Mouse (Mus musculus): ENCODE data around the gene Pdxp. TPM values are rescaled to one million over a fixed set of nuclear protein-coding genes. Genes with fewer than 3 reads are reported as not detected.
"Not testable (repeated sequence)": the region's sequence is repeated elsewhere in the genome, so short reads cannot be mapped to it uniquely, and the experiment has no call there.

Pdxp gene
- polyA plus RNA-seq, 1 experiment from 2014 or later = 126 TPM

DNA sequence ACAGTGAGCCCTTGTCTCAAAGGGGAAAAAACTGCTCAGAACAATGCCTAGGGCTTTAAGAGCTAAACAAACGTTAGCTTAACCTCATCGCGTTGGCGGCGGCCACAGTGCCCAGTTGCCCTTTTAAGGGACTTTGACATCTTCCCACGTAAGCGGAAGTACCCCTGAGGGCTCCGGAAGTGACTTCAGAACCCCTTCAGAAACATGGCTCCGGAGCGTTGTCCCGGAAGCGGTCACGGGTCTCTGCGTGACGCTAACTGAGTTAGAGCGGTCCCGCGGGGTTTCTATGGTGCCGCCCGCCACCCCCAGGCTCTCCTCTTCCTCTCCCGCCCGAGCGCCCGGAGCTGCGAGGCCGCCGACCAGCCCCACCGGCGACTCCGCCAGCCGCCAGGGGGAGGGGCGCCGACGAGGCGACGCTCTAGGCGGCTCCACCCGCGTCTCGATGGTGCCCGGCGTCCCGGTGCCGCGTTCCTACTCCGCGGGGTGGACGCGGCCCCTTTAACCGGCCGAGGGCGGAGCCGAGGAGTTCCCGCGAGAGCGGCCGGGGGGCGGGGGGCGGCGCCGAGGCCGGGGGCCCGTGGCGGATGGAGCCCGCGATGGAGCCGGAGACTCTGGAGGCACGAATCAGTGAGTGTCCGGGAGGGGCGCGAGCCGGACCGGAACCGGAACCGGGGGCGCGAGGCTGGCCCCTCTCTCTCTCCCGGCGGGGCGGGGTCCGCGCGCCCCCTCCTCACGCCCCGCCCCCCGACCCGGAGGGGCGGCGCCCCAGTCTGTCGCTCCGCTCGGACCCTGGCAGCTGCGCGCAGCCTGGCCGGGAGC, 36.5 kb upstream of the Pdxp start, which contains the start of gene Gga1:
Gene Gga1, plus strand, starts transcription at position 200 of the 819 bp plus-strand sequence.
- Histone ChIP-seq H3K4me1 (ENCODE audit: control insufficient read depth, insufficient read depth, low read length) (peaks cover 24% of the 10 kb centered on the region), H3K27ac (ENCODE audit: low read length) (peak within 1 kb of the TSS; percentile 97), H3K36me3 (ENCODE audit: control insufficient read depth, insufficient read depth, low read length) (peaks cover 12% of the 10 kb centered on the region), H3K9ac (ENCODE audit: low read depth, low read length) (peak within 1 kb of the TSS; percentile 94), H3K9me3 (replicated peaks; ENCODE audit: control insufficient read depth, low read length, poor library complexity, severe bottlenecking) (no peaks in the 10 kb centered on the region), H3K4me2 (ENCODE audit: low read length) (peak within 1 kb of the TSS; percentile 97), H3K27me3 (ENCODE audit: control insufficient read depth, insufficient read depth, low read depth, low read length) (no peaks in the 10 kb centered on the region), H3K4me3 (ENCODE audit: low read depth, low read length) (peak within 1 kb of the TSS; percentile 78)
- peak; percentile 85 for ATAC-seq
- under 1% methylated on average over 59 of the region's 95 CpGs for WGBS

DNA sequence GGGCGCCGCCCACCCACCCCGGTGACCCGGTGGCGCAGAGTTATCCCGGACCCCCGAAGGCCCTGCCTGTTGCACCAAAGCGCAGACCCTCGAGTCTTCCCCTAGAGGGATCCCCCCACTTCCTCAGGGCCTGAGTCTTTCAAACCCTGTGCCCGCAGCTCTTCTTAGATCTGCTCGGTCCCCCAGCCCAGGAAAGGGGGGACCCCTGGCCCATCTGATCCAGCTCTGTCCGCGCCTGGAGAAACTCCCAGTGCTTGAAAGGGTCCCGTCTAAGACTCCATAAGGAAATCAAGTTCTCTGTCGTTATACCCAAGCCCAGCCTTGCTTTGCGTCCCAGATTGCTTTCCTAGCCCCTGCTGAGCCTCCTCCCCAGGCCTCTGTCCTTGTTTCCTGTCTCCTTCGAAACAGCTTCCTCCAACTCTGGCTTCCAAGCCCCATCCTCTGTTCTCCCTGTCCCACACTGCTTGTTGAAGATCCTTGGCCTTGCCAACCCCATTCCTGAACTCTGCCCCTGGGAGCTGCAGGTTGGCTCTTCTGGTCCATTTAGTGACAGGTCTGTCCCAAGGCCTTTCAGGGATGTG, 35.8 kb upstream of the Pdxp start:
- Histone ChIP-seq H3K4me3 (ENCODE audit: low read depth, low read length) (peak overlapping the region; percentile 78), H3K9ac (ENCODE audit: low read depth, low read length) (peak overlapping the region; percentile 94), H3K4me2 (ENCODE audit: low read length) (peak overlapping the region; percentile 97), H3K4me1 (ENCODE audit: control insufficient read depth, insufficient read depth, low read length) (peaks cover 24% of the 10 kb centered on the region), H3K27me3 (ENCODE audit: control insufficient read depth, insufficient read depth, low read depth, low read length) (no peaks in the 10 kb centered on the region), H3K9me3 (replicated peaks; ENCODE audit: control insufficient read depth, low read length, poor library complexity, severe bottlenecking) (no peaks in the 10 kb centered on the region), H3K27ac (ENCODE audit: low read length) (peak overlapping the region; percentile 97), H3K36me3 (ENCODE audit: control insufficient read depth, insufficient read depth, low read length) (peaks cover 13% of the 10 kb centered on the region)
- WGBS = under 1% methylated on average over 17 of the region's 17 CpGs
- ATAC-seq = peak; percentile 47

DNA sequence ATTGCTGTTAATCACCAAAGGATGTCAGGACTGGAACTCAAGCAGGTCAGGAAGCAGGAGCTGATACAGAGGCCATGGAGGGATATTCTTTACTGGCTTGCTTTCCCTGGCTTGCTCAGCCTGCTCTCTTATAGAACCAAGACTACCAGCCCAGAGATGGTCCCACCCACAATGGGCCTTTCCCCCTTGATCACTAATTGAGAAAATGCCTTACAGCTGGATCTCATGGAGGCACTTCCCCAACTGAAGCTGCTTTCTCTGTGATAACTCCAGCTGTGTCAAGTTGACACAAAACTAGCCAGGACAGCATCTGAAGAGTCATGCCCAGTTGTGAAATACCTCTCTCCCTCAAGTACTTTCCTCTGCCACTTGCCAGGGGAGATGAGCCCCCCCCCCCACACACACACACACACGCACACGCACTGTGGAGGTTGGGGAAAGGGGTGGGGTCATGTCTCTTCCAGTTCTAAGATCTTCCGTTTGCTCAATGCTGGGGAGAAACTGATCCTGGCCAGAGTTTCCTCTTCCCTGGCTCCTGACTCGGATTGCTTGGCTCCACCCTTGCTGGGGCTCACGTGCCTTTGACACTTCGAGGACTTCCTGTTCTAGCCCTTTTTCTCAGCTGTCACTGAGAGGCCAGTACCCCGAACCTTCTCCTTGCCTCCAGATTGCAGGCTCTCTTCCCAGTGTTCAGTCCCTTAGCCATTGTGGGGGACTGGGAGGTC, 34.8 kb upstream of the Pdxp start:
- H3K27ac ChIP-seq (ENCODE audit: low read length); H3K4me2 ChIP-seq (ENCODE audit: low read length); H3K4me3 ChIP-seq (ENCODE audit: low read depth, low read length); H3K27me3 ChIP-seq (ENCODE audit: control insufficient read depth, insufficient read depth, low read depth, low read length); H3K9me3 ChIP-seq (replicated peaks; ENCODE audit: control insufficient read depth, low read length, poor library complexity, severe bottlenecking); ATAC-seq: not testable (repeated sequence)
- peaks cover 24% of the 10 kb centered on the region for H3K4me1 ChIP-seq (ENCODE audit: control insufficient read depth, insufficient read depth, low read length)
- 80% methylated on average over 7 of the region's 7 CpGs for WGBS
- peaks cover 23% of the 10 kb centered on the region for H3K36me3 ChIP-seq (ENCODE audit: control insufficient read depth, insufficient read depth, low read length)
- 0 out of 2 replicates have a peak overlapping the region, but pooled peaks have one; percentile 28 for H3K9ac ChIP-seq (ENCODE audit: low read depth, low read length)

DNA sequence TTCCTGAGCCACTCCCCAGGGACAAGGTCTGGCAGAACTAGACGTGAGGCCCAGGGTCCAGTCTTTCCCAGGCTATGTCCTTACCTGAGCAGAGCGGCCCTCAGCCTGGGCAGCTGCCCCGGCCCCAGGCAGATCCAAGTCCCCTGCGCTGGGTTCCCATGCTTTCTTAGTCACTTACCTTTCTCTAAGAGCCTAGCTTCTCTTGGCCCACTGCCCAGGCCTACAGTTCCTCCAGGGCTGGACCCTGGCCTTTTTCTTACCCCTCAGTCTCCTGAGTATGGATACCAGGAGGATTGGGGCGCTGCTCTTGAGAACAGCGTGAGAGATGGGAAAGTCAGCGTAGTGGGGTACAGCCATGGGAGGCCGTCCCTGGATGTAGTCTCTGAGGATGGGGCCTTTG, 33.3 kb upstream of the Pdxp start:
- no peak overlapping the region for H3K4me3 ChIP-seq (ENCODE audit: low read depth, low read length)
- H3K27ac ChIP-seq (ENCODE audit: low read length) = no peak overlapping the region
- H3K9me3 ChIP-seq (replicated peaks; ENCODE audit: control insufficient read depth, low read length, poor library complexity, severe bottlenecking) = no peaks in the 10 kb centered on the region
- H3K4me2 ChIP-seq (ENCODE audit: low read length) = no peak overlapping the region
- peaks cover 34% of the 10 kb centered on the region for H3K36me3 ChIP-seq (ENCODE audit: control insufficient read depth, insufficient read depth, low read length)
- H3K27me3 ChIP-seq (ENCODE audit: control insufficient read depth, insufficient read depth, low read depth, low read length) = no peaks in the 10 kb centered on the region
- no peak for ATAC-seq
- WGBS = 94% methylated on average over 8 of the region's 8 CpGs
- peaks cover 22% of the 10 kb centered on the region for H3K4me1 ChIP-seq (ENCODE audit: control insufficient read depth, insufficient read depth, low read length)
- no peak overlapping the region for H3K9ac ChIP-seq (ENCODE audit: low read depth, low read length)

DNA sequence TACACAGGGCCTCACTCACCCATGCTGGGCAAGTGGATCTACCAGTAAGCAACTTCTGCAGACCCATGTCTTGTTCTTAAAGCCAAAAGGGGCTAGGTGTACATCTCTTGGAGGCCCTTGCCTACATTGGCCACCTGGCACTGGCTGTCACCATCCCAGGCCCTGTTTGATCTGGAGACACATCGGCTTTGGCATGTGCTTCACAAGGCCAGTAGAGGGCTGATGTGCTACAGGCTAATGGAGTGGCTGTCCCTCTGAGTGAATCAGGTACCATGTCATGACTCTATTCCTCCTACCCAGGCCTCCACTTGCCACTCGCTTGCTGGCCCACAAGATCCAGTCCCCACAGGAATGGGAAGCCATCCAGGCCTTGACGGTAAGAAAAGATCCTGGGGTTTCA, 31.9 kb upstream of the Pdxp start:
- H3K27ac ChIP-seq (ENCODE audit: low read length) = no peak overlapping the region
- H3K4me3 ChIP-seq (ENCODE audit: low read depth, low read length) = no peak overlapping the region
- H3K4me2 ChIP-seq (ENCODE audit: low read length) = no peak overlapping the region
- no peak for ATAC-seq
- no peak overlapping the region for H3K9ac ChIP-seq (ENCODE audit: low read depth, low read length)
- no peaks in the 10 kb centered on the region for H3K27me3 ChIP-seq (ENCODE audit: control insufficient read depth, insufficient read depth, low read depth, low read length)
- H3K36me3 ChIP-seq (ENCODE audit: control insufficient read depth, insufficient read depth, low read length) = peaks cover 40% of the 10 kb centered on the region
- H3K9me3 ChIP-seq (replicated peaks; ENCODE audit: control insufficient read depth, low read length, poor library complexity, severe bottlenecking) = no peaks in the 10 kb centered on the region
- peaks cover 13% of the 10 kb centered on the region for H3K4me1 ChIP-seq (ENCODE audit: control insufficient read depth, insufficient read depth, low read length)
- WGBS = 90% methylated on average over 3 of the region's 3 CpGs

DNA sequence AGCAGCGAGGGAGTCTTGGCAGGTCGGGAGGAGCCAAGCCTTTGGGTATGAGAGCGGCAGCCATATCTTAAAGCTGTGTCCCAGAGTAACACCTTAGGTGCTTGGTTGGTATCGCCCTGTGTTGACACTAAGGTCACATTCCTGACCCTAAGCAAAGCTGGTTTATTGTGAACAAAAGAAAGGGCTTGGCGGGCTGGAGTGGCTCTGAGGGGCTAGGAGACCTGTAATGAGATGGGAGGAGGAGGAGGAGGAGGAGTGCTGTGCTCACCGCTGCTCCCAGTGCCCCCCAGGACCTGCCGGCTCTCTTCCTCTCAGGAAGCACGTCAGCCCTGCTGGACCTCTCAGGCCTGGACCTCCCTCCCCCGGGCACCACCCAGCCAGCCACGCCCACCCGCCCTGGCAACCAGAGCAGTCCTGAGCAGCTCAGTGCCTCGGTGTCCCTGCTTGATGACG, 24.3 kb upstream of the Pdxp start:
- H3K4me2 ChIP-seq (ENCODE audit: low read length) = no peak overlapping the region
- peaks cover 33% of the 10 kb centered on the region for H3K36me3 ChIP-seq (ENCODE audit: control insufficient read depth, insufficient read depth, low read length)
- 19% methylated on average over 13 of the region's 13 CpGs for WGBS
- ATAC-seq = no peak
- no peak overlapping the region for H3K4me3 ChIP-seq (ENCODE audit: low read depth, low read length)
- no peaks in the 10 kb centered on the region for H3K27me3 ChIP-seq (ENCODE audit: control insufficient read depth, insufficient read depth, low read depth, low read length)
- no peak overlapping the region for H3K9ac ChIP-seq (ENCODE audit: low read depth, low read length)
- no peaks in the 10 kb centered on the region for H3K4me1 ChIP-seq (ENCODE audit: control insufficient read depth, insufficient read depth, low read length)
- no peak overlapping the region for H3K27ac ChIP-seq (ENCODE audit: low read length)
- no peaks in the 10 kb centered on the region for H3K9me3 ChIP-seq (replicated peaks; ENCODE audit: control insufficient read depth, low read length, poor library complexity, severe bottlenecking)

DNA sequence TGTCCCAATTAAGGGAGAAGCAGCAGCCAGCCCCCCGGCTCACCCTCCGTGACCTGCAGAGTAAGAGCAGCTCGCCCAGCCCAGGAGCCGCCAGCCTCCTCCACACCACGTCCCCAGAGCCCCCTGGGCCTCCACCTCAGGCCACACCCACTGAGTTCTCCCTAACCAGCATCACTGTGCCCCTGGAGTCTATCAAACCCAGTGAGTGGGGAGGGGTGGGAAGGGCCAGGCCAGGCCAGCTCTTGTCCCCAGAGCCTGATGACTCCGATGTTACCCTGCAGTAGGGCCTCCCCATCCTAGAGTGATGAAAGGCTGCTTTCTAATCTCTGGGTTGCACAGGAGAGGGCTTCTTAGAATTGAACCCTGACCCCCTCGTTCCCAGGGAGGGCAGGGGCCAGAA, 21.3 kb upstream of the Pdxp start:
- Histone ChIP-seq H3K4me1 (ENCODE audit: control insufficient read depth, insufficient read depth, low read length) (no peaks in the 10 kb centered on the region), H3K9me3 (replicated peaks; ENCODE audit: control insufficient read depth, low read length, poor library complexity, severe bottlenecking) (no peaks in the 10 kb centered on the region), H3K27me3 (ENCODE audit: control insufficient read depth, insufficient read depth, low read depth, low read length) (no peaks in the 10 kb centered on the region), H3K27ac (ENCODE audit: low read length) (no peak overlapping the region), H3K9ac (ENCODE audit: low read depth, low read length) (no peak overlapping the region), H3K36me3 (ENCODE audit: control insufficient read depth, insufficient read depth, low read length) (peaks cover 22% of the 10 kb centered on the region), H3K4me3 (ENCODE audit: low read depth, low read length) (no peak overlapping the region), H3K4me2 (ENCODE audit: low read length) (no peak overlapping the region)
- no peak for ATAC-seq
- 70% methylated on average over 7 of the region's 7 CpGs for WGBS

DNA sequence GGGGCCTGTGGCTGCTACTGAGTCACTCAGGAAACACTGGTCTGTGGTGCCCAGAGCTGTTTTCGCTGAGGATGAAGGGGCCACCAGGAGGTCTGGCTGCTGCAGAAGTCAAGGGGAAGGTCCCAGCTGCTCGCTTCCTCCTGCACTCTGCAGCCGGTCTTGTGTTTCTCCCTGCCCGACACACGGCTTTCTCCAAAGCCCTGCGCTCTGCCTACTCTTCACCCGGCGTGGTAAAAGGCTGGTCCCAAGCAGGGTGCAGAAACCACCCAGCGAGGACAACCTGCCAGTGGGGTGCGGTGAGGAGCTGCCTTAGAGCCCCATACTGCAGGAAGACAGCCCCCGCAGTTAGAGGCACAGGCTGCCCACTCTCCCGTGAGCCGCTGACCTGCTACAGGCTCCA, 19.0 kb upstream of the Pdxp start:
- no peak overlapping the region for H3K27ac ChIP-seq (ENCODE audit: low read length)
- peaks cover 16% of the 10 kb centered on the region for H3K36me3 ChIP-seq (ENCODE audit: control insufficient read depth, insufficient read depth, low read length)
- peaks cover 8% of the 10 kb centered on the region for H3K27me3 ChIP-seq (ENCODE audit: control insufficient read depth, insufficient read depth, low read depth, low read length)
- H3K4me2 ChIP-seq (ENCODE audit: low read length) = no peak overlapping the region
- H3K4me1 ChIP-seq (ENCODE audit: control insufficient read depth, insufficient read depth, low read length) = peaks cover 5% of the 10 kb centered on the region
- no peak overlapping the region for H3K4me3 ChIP-seq (ENCODE audit: low read depth, low read length)
- no peaks in the 10 kb centered on the region for H3K9me3 ChIP-seq (replicated peaks; ENCODE audit: control insufficient read depth, low read length, poor library complexity, severe bottlenecking)
- H3K9ac ChIP-seq (ENCODE audit: low read depth, low read length) = no peak overlapping the region
- no peak for ATAC-seq
- 74% methylated on average over 13 of the region's 13 CpGs for WGBS

DNA sequence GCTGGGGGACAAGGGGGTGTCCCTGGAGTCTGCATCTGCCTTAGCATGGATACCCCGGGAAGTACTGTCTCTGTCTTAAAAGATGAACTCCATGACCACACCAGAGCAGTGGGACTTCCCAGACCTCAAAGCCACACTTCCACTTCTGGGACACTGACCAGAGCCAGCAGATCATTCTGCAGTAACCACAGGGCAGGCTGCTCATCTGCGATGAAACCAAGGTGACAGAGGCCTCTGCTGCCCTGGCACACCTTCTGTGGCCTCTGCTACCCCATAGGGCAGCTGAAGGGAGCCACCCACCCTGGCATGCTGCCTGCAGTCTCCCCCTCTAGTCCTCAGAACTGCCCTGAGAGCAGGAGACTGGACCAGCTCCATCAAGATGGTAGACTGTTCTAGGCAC, 18.0 kb upstream of the Pdxp start:
- H3K4me1 ChIP-seq (ENCODE audit: control insufficient read depth, insufficient read depth, low read length) = peaks cover 10% of the 10 kb centered on the region
- peaks cover 15% of the 10 kb centered on the region for H3K36me3 ChIP-seq (ENCODE audit: control insufficient read depth, insufficient read depth, low read length)
- no peak overlapping the region for H3K4me2 ChIP-seq (ENCODE audit: low read length)
- H3K9me3 ChIP-seq (replicated peaks; ENCODE audit: control insufficient read depth, low read length, poor library complexity, severe bottlenecking) = no peaks in the 10 kb centered on the region
- H3K27ac ChIP-seq (ENCODE audit: low read length) = no peak overlapping the region
- no peak overlapping the region for H3K4me3 ChIP-seq (ENCODE audit: low read depth, low read length)
- no peak overlapping the region for H3K9ac ChIP-seq (ENCODE audit: low read depth, low read length)
- H3K27me3 ChIP-seq (ENCODE audit: control insufficient read depth, insufficient read depth, low read depth, low read length) = peaks cover 10% of the 10 kb centered on the region
- 95% methylated on average over 2 of the region's 2 CpGs for WGBS
- ATAC-seq = no peak

Data from midbrain, embryonic 16.5 days (tissue).